Mouse (Mus musculus): ENCODE measurements around the gene Ang4. TPM values are rescaled to one million over a fixed set of nuclear protein-coding genes. Genes with fewer than 3 reads are reported as not detected.

The Ang4 gene
- polyA plus RNA-seq, 1 experiment from 2014 or later, result not detected

Other genes with a start within 250 kb of the Ang4 start
- not detected in 2 replicates for gene Gm5622, start 220.8 kb downstream of the Ang4 start, polyA plus RNA-seq (2014; fragmentation: Nextera tagmentation; extraction: Ambion mirVana)
- not detected in 2 replicates for gene Gm17175, start 199.5 kb downstream of the Ang4 start, polyA plus RNA-seq (2014; fragmentation: Nextera tagmentation; extraction: Ambion mirVana)
- gene Gm17174, start 181.5 kb downstream of the Ang4 start, polyA plus RNA-seq (2014; fragmentation: Nextera tagmentation; extraction: Ambion mirVana), result not detected in 2 replicates
- gene Gm17078, start 162.3 kb downstream of the Ang4 start, polyA plus RNA-seq (2014; fragmentation: Nextera tagmentation; extraction: Ambion mirVana), result not detected in 2 replicates
- gene Gm4181, start 137.9 kb downstream of the Ang4 start, polyA plus RNA-seq (2014; fragmentation: Nextera tagmentation; extraction: Ambion mirVana), result not detected in 2 replicates
- not detected in 2 replicates for gene Gm17079, start 78.1 kb downstream of the Ang4 start, polyA plus RNA-seq (2014; fragmentation: Nextera tagmentation; extraction: Ambion mirVana)
- gene Gm5800, start 56.4 kb downstream of the Ang4 start, polyA plus RNA-seq (2014; fragmentation: Nextera tagmentation; extraction: Ambion mirVana), result not detected in 2 replicates
- not detected in 2 replicates for gene AY358078, start 26.5 kb upstream of the Ang4 start, polyA plus RNA-seq (2014; fragmentation: Nextera tagmentation; extraction: Ambion mirVana)
- gene Ear6, start 80.1 kb upstream of the Ang4 start, polyA plus RNA-seq (2014; fragmentation: Nextera tagmentation; extraction: Ambion mirVana), result not detected in 2 replicates
- 41.9 and 46.2 TPM in 2 replicates for gene Mettl17, start 111.3 kb upstream of the Ang4 start, polyA plus RNA-seq (2014; fragmentation: Nextera tagmentation; extraction: Ambion mirVana)
- 0.13 and 0.15 TPM in 2 replicates for gene Slc39a2, start 119.3 kb upstream of the Ang4 start, polyA plus RNA-seq (2014; fragmentation: Nextera tagmentation; extraction: Ambion mirVana)
- 11.9 and 12.9 TPM in 2 replicates for gene Ndrg2, start 140.6 kb upstream of the Ang4 start, polyA plus RNA-seq (2014; fragmentation: Nextera tagmentation; extraction: Ambion mirVana)
- gene Tppp2, start 144.8 kb upstream of the Ang4 start, polyA plus RNA-seq (2014; fragmentation: Nextera tagmentation; extraction: Ambion mirVana), result not detected in 2 replicates
- gene Rnase13, start 149.2 kb upstream of the Ang4 start, polyA plus RNA-seq (2014; fragmentation: Nextera tagmentation; extraction: Ambion mirVana), result not detected in 2 replicates
- 154 and 158 TPM in 2 replicates for gene Arhgef40, start 211.1 kb upstream of the Ang4 start, polyA plus RNA-seq (2014; fragmentation: Nextera tagmentation; extraction: Ambion mirVana)
- gene Tmem253, start 242.1 kb upstream of the Ang4 start, polyA plus RNA-seq (2014; fragmentation: Nextera tagmentation; extraction: Ambion mirVana), result 0.60 and 1.3 TPM in 2 replicates
- gene Zfp219, start 247.1 kb upstream of the Ang4 start, polyA plus RNA-seq (2014; fragmentation: Nextera tagmentation; extraction: Ambion mirVana), result 51.6 and 52.0 TPM in 2 replicates